Mouse (Mus musculus): ENCODE results near the gene Wwox. TPM values are rescaled to one million over a fixed set of nuclear protein-coding genes. Genes with fewer than 3 reads are reported as not detected.

Wwox gene
- polyA plus RNA-seq, 1 experiment = 14.9 TPM

GRCm38 (mm10) chr8:115033194-115033593 lies 593.7 kb downstream of the Wwox start:
- no peaks in the 10 kb centered on the region for H3K4me1 ChIP-seq (ENCODE audit: control insufficient read depth, insufficient read depth, low read length)
- no peaks in the 10 kb centered on the region for H3K27me3 ChIP-seq (ENCODE audit: control insufficient read depth, insufficient read depth, low read length)
- TF ChIP-seq POLR2A (IDR thresholded peaks at IDR 0.05; ENCODE audit: control insufficient read depth, low read depth, low read length) (no peak), CTCF (IDR thresholded peaks at IDR 0.05; ENCODE audit: control insufficient read depth, insufficient read depth, insufficient replicate concordance, low read depth, low read length) (no peak)

DNA sequence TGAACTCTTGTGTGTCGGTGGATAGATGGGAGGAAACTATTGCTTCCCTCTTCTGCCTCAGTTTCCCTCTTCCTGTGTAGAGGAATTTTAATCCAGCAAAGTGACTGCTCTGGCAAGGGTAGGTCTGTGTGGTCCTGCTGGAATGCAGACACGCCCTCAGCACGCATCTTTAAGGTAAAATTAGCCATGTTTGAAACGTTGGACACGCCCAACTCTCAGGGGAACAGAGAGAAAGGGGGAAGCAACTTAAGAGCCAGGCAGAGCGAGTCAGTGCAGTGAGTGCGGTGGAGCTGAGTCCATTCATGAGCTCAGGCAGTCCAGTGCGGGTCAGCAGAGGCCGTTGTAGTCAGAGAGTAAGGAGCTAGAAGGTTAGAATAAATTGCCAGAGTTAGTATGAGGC lies 596.6 kb downstream of the Wwox start:
- TF ChIP-seq POLR2A (IDR thresholded peaks at IDR 0.05; ENCODE audit: control insufficient read depth, low read depth, low read length) (no peak), CTCF (IDR thresholded peaks at IDR 0.05; ENCODE audit: control insufficient read depth, insufficient read depth, insufficient replicate concordance, low read depth, low read length) (no peak)
- H3K27me3 ChIP-seq (ENCODE audit: control insufficient read depth, insufficient read depth, low read length) = no peaks in the 10 kb centered on the region
- no peak overlapping the region for H3K4me3 ChIP-seq (ENCODE audit: control insufficient read depth, low read depth, low read length)
- no peaks in the 10 kb centered on the region for H3K4me1 ChIP-seq (ENCODE audit: control insufficient read depth, insufficient read depth, low read length)
- H3K27ac ChIP-seq (ENCODE audit: control insufficient read depth, insufficient read depth, low read depth, low read length) = no peak overlapping the region
- H3K36me3 ChIP-seq (ENCODE audit: control insufficient read depth, insufficient read depth, low read length) = no peaks in the 10 kb centered on the region

More at GRCm38 (mm10) chr8:115033194-115033593, 593.7 kb downstream of the Wwox start:
- Histone ChIP-seq H3K36me3 (ENCODE audit: control insufficient read depth, insufficient read depth, low read length) (no peaks in the 10 kb centered on the region), H3K4me3 (ENCODE audit: control insufficient read depth, low read depth, low read length) (no peak overlapping the region), H3K27ac (ENCODE audit: control insufficient read depth, insufficient read depth, low read depth, low read length) (no peak overlapping the region)

- H3K4me3 ChIP-seq (ENCODE audit: control insufficient read depth, low read depth, low read length) = no peak overlapping the region
- no peak overlapping the region for H3K27ac ChIP-seq (ENCODE audit: control insufficient read depth, insufficient read depth, low read depth, low read length)
- no peaks in the 10 kb centered on the region for H3K27me3 ChIP-seq (ENCODE audit: control insufficient read depth, insufficient read depth, low read length)
- no peak for TF ChIP-seq POLR2A (IDR thresholded peaks at IDR 0.05; ENCODE audit: control insufficient read depth, low read depth, low read length)
- no peak for TF ChIP-seq CTCF (IDR thresholded peaks at IDR 0.05; ENCODE audit: control insufficient read depth, insufficient read depth, insufficient replicate concordance, low read depth, low read length)
- H3K4me1 ChIP-seq (ENCODE audit: control insufficient read depth, insufficient read depth, low read length) = no peaks in the 10 kb centered on the region
- H3K36me3 ChIP-seq (ENCODE audit: control insufficient read depth, insufficient read depth, low read length) = no peaks in the 10 kb centered on the region
These were observed 599.0 kb downstream of the Wwox start for GRCm38 (mm10) chr8:115038426-115038825.

- TF ChIP-seq POLR2A (IDR thresholded peaks at IDR 0.05; ENCODE audit: control insufficient read depth, low read depth, low read length) (no peak), CTCF (IDR thresholded peaks at IDR 0.05; ENCODE audit: control insufficient read depth, insufficient read depth, insufficient replicate concordance, low read depth, low read length) (no peak)
- no peaks in the 10 kb centered on the region for H3K27me3 ChIP-seq (ENCODE audit: control insufficient read depth, insufficient read depth, low read length)
- H3K4me3 ChIP-seq (ENCODE audit: control insufficient read depth, low read depth, low read length) = no peak overlapping the region
- H3K4me1 ChIP-seq (ENCODE audit: control insufficient read depth, insufficient read depth, low read length) = no peaks in the 10 kb centered on the region
- no peaks in the 10 kb centered on the region for H3K36me3 ChIP-seq (ENCODE audit: control insufficient read depth, insufficient read depth, low read length)
- H3K27ac ChIP-seq (ENCODE audit: control insufficient read depth, insufficient read depth, low read depth, low read length) = no peak overlapping the region
These were observed 606.3 kb downstream of the Wwox start for GRCm38 (mm10) chr8:115045746-115046145.

- no peak for TF ChIP-seq POLR2A (IDR thresholded peaks at IDR 0.05; ENCODE audit: control insufficient read depth, low read depth, low read length)
- no peak for TF ChIP-seq CTCF (IDR thresholded peaks at IDR 0.05; ENCODE audit: control insufficient read depth, insufficient read depth, insufficient replicate concordance, low read depth, low read length)
- Histone ChIP-seq H3K27me3 (ENCODE audit: control insufficient read depth, insufficient read depth, low read length) (no peaks in the 10 kb centered on the region), H3K4me3 (ENCODE audit: control insufficient read depth, low read depth, low read length) (no peak overlapping the region), H3K4me1 (ENCODE audit: control insufficient read depth, insufficient read depth, low read length) (no peaks in the 10 kb centered on the region), H3K36me3 (ENCODE audit: control insufficient read depth, insufficient read depth, low read length) (no peaks in the 10 kb centered on the region), H3K27ac (ENCODE audit: control insufficient read depth, insufficient read depth, low read depth, low read length) (no peak overlapping the region)
These were observed 607.0 kb downstream of the Wwox start for GRCm38 (mm10) chr8:115046496-115046895.

DNA sequence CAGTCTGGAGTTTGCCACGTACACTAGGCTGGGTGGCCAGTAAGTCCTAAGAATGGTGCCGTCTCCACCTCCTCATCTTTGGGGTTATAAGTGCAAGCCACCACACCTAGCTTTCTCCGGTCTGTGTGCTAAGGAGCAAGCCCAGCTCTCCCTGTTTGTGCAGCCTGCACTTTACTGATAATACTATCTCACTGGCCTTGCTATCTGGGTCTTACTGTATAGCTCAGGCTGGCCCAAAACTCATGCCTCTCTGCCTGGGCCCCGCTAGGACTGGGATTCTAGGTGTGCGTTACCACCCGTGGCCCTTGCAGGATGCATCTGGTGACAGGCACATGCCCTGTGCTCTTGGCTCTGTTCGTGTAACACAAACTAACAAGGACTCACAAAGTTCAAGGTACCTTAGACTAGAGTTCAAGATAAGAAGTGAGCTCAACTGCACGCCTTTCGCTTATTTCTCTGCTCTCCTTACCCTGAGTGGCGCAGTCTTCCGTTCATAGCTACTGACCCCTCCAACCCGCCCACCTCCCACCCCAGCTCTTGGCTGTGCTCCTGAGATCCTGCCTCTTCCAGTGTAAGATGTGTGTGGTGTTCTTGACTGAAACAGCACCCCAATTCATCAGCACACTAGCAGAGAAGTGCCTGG lies 618.9 kb downstream of the Wwox start:
- Histone ChIP-seq H3K27me3 (ENCODE audit: control insufficient read depth, insufficient read depth, low read length) (no peaks in the 10 kb centered on the region), H3K4me1 (ENCODE audit: control insufficient read depth, insufficient read depth, low read length) (no peaks in the 10 kb centered on the region), H3K4me3 (ENCODE audit: control insufficient read depth, low read depth, low read length) (no peak overlapping the region), H3K36me3 (ENCODE audit: control insufficient read depth, insufficient read depth, low read length) (no peaks in the 10 kb centered on the region), H3K27ac (ENCODE audit: control insufficient read depth, insufficient read depth, low read depth, low read length) (no peak overlapping the region)
- TF ChIP-seq CTCF (IDR thresholded peaks at IDR 0.05; ENCODE audit: control insufficient read depth, insufficient read depth, insufficient replicate concordance, low read depth, low read length) (no peak), POLR2A (IDR thresholded peaks at IDR 0.05; ENCODE audit: control insufficient read depth, low read depth, low read length) (no peak)

- no peak for TF ChIP-seq CTCF (IDR thresholded peaks at IDR 0.05; ENCODE audit: control insufficient read depth, insufficient read depth, insufficient replicate concordance, low read depth, low read length)
- TF ChIP-seq POLR2A (IDR thresholded peaks at IDR 0.05; ENCODE audit: control insufficient read depth, low read depth, low read length) = no peak
- no peak overlapping the region for H3K27ac ChIP-seq (ENCODE audit: control insufficient read depth, insufficient read depth, low read depth, low read length)
- H3K4me3 ChIP-seq (ENCODE audit: control insufficient read depth, low read depth, low read length) = no peak overlapping the region
- H3K27me3 ChIP-seq (ENCODE audit: control insufficient read depth, insufficient read depth, low read length) = no peaks in the 10 kb centered on the region
- no peaks in the 10 kb centered on the region for H3K4me1 ChIP-seq (ENCODE audit: control insufficient read depth, insufficient read depth, low read length)
- H3K36me3 ChIP-seq (ENCODE audit: control insufficient read depth, insufficient read depth, low read length) = no peaks in the 10 kb centered on the region
These were observed 624.2 kb downstream of the Wwox start for GRCm38 (mm10) chr8:115063623-115064022.
